Mouse (Mus musculus) thymus, adult 2 months (tissue): ENCODE data around the gene Svep1.

Source experiments
- CTCF ChIP-seq: fragments of 200-500 bp; IDR thresholded peaks from 2 replicates; pipeline ENCODE4 v1.5.1; 2012; ENCODE audit warnings: mild to moderate bottlenecking, control low read depth, low read length, moderate library complexity, borderline replicate concordance; ENCODE audit not compliant: control insufficient read depth, poor library complexity, insufficient read depth; ENCODE audit errors: extremely low read depth
- POLR2A ChIP-seq: fragments of 200-500 bp; IDR thresholded peaks from 2 replicates; pipeline ENCODE4 v1.6.1; 2012; ENCODE audit warnings: mild to moderate bottlenecking, low read length, control low read depth, moderate library complexity; ENCODE audit not compliant: control insufficient read depth, poor library complexity, insufficient read depth; ENCODE audit errors: extremely low read depth

GRCm38 (mm10) chr4:58034663-58035062, 172.0 kb downstream of the Svep1 start:
- TF ChIP-seq CTCF: no peak
- TF ChIP-seq POLR2A: no peak
